Mouse (Mus musculus): Measurements from ENCODE around the gene Selenok.

Gene Selenok

GRCm38 (mm10) chr14:29996000-29996751 is 28.1 kb downstream of the Selenok start:
- no peak for DNase-seq

GRCm38 (mm10) chr14:29997345-29997744 is 29.2 kb downstream of the Selenok start:
- no peak for DNase-seq

DNA sequence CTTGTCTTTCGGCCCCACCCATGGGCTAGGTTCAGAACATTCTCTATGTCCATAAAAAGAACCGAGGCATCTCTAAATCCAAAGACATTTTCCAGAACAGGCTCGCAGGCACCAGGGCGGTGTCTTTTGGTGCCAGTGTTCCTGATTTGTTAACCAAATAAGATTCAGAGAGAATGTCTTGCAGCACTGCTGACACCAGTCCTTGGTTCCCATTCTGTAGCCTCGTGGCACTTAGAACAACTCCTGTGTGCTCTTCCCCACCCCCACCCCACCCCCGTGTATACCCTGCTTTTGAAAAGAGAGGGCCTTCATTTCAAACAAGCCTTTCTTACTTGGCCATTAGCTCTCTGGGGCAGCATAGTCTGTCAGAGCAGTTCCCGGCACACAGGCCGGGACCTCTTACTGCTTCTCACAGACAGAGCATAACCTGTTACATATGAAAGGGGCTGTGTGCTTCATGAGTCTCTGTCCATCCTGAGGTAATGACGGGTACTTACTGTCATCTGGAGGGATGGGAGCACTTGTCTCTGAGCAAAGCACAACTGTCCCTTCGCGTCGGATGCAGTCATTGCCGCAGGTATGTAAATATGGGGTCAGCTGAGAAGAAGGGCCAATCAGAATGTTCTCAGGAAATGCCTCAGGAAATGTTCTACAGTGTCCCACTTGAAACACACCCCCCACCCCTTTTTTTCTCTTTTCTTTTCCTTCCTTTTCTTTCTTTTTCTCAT is 30.8 kb downstream of the Selenok start:
- DNase-seq = no peak

DNA sequence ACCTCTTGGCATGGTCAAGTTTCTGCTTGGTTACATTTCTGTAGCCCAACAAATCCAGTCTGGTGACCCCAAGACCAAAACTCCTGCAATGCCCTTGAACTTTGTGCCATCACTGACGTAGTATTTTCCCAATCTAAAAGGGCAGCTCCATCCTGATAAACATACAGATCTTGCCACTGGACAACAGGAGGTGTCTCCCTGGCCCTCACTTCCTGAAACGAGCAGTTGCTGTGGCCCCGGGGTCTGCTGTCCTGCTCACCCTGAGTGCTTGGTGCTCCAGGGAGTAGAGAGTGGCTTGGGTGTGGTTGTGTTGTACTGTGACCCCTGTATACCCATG is 31.3 kb downstream of the Selenok start:
- no peak for DNase-seq

- peak; percentile 78 for DNase-seq
These were observed 40.8 kb downstream of the Selenok start, which contains the start of the genes Il17rb and Chdh for GRCm38 (mm10) chr14:30008733-30009575. TSS of gene Il17rb (minus strand) at chr14:30008896. TSS of gene Chdh (plus strand) at chr14:30009023.

DNA sequence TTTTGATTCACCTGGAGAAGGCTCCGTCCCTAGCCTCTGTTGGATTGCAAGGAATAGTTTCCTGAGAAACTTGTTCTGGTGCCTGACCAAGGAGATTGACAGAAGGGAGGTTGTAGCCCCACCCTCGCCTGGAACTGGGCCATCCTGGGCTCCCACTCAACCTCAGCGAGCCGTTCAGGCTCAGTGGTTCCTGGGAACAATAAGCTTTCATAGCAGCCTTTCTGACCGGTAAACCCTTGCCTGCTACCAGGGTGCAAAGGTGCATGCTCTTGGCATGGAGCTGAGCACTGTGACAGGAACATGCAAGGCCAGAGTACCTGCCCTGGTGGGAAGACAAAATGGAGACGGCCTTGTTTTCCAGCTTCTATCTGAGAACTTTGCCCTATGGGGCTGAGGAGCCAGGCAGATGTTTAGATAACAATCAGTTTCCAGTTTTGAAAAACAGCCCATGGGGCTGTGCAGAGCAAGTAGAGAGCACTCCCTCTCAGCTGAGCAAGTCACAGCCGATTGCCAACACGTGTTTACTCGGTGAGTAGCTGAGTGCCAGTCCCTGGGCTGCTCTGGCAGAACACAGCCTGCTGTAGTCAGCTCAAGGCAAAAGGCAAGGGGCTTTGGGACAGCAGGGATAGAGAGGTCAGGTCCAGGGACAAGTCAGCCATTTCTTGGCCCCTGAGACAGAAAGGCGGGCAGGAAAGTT is 41.9 kb downstream of the Selenok start:
- peak; percentile 76 for DNase-seq

DNA sequence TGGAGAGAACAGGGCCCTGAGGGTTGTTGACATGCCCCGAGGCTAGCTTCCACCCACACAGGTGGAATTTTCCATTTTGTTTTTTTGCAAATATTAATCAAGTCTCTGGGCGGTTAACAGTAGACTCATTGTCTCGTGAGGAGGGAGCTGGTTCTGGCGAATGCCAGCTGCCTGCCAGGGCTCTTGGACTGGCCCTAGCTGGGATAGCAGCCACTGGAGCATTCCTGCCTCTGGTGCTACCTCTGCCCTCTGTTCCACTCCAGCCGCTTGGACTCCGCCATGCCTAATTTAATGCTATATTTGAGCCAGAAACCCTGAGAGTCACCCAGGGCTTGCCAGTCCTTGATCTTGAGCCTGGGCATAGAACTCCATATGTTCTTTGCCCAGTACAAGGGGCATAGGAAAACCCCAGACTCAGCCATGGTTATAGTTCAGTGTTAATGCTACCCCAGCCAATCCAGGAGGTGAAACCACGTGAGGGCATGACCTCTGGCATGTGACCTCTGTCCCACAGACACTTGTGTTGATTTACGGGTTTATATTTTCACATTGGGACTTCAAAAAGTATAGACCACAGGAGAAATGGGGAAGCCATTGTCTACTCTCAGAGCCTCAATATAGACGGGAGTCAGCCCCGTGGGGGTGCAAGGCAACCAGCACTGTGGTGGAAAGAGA is 43.9 kb downstream of the Selenok start:
- no peak for DNase-seq

DNA sequence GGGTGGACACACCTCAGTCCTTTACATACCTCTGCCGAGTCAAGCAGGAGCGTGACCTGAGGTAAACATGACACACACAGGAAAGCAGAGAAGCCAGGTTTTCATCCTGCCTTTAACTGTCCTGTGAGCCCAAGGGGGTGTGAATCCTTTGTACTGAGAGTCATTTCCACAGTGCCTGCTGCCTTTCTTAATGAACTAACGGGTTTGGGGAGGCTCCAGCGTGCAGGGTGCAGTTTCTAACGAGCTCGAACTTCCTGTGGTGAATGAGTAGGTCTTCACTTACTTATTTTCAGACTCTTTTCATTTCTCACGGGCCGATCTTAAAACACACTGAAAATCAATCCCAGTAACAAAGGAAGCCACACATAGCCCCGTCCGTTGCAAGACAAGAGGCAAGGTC is 46.4 kb downstream of the Selenok start:
- no peak for DNase-seq

DNA sequence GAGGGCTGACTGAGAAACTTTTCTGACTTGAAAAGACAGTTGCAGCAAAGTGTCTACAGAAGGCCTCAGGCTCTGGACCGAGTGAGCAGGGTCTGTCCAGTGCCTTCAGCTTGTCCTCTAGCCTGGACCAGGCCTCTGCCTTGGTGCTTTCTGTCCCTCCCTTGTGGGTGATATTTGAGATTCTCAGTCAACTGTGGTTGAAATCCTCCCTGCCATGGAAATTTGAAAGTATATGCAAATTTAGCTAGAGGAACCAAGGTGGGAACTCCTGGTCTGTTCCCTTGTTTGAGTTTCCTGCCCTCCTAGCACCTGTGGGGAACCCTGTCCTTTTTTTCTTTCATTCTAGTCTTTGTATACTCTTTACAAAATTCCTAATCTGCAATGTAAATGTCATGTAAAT is 46.9 kb downstream of the Selenok start:
- DNase-seq = no peak

DNA sequence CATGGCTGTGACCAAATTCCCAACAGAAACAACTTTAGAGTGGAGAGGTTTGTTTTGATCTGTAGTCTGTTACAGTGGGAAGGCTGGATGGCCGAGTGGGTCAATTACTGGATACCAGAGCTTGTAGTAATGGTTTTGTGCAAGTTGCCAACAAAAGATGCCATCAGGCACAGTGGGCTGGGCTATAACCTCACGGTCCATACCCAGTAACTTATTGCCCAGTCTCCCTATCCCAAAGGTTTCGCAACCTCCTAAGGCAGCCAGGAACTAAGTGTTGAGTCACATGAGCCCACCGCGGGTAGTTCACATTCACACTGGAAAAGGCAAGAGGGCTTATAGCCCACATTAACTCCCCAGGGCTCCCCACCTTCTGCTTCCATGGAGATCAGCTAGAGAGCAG is 48.6 kb downstream of the Selenok start:
- DNase-seq = no peak

DNA sequence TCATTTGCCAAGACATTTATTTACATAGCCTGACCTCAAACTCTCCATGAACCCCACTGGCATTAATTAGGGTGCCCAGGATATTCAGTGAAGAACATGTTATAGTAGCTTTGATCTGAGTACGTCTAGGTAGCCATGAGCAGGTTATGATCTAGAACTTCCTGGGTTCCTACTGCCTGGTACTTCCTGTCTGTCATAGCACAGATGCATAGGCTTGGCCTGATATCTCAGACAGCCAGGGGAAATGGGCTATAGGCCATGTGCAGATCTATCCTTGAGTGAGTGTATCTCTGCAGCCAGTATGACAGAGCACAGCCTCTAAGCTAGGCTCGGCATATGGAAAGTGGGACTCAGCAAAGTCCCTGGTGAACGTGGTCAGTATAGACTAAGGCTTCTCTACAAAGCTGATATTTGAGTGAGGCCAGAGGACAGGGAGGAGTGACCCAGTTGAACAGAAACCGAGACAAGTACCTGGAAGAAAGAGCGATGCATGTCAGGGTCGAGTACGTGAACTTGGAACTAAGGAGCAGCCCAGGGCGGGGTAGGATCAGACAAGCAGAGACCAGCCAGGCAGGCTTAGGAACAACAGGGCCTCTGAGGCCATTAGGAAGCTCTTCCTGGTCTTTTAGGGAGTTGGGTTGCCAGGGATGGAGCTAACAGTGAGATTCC is 49.8 kb downstream of the Selenok start:
- DNase-seq = no peak

DNA sequence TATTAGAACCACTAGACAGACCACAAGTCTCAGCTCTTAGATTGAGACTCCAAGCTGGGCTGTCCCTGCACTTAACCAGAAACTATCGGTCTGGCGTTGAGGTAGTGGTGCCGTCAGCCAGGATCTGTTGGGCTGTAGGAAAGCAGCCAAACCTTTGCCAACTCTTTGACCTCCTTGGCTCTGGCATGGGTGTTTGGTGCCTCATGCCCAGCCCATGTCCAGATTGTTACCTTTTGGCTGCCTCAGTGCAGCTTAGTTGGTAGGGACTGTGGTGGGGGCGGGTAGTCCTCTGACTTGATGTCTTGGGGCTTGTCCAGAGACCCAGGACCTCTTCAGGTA is 50.3 kb downstream of the Selenok start:
- no peak for DNase-seq

DNA sequence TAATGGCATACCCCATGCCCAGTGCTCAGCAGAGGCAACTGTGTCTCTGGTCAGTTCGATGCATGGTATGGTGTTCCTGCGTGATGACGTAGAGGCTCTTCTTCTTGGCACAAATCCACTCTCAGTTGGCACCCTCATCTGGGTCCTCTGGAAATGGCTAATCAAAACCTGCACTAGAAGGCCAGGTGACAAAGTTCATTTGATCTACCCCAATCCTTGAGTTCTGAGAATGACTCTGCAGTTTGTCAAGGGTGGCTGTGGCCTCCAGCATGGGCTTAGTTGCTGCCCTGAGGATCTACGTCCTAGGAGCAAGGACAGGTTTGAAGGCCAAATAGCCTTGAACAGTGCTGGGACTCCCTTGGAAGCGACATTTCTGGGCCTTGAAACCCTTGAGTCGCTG is 50.7 kb downstream of the Selenok start:
- no peak for DNase-seq

DNA sequence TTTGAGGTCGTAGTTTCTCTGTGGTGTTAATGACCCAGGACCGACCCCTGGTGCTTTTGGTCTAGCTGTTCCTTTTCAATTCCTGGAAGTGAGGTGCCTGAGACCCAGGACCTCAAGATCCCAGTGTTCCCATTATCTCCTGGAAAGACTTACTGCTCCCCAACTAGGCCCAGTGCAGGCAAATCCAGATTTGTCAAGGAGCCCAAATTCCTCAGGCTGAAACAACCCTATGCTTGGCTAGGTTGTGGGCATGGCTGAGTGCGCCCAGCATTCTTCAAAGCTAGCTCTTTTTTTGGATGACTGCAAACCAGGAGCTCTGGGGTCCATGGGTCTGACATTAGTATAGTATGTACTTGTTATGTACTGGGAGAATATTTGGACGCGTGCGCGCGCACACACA is 51.3 kb downstream of the Selenok start:
- DNase-seq = no peak

- DNase-seq = no peak
These were observed 51.9 kb downstream of the Selenok start for GRCm38 (mm10) chr14:30019792-30020575.

GRCm38 (mm10) chr14:30022471-30022870 is 54.4 kb downstream of the Selenok start:
- DNase-seq = no peak

- no peak for DNase-seq
These were observed 56.3 kb downstream of the Selenok start for GRCm38 (mm10) chr14:30024387-30024786.

All from lung, postnatal 10 days (tissue).